Mouse (Mus musculus) G1E (cell line): Measurements from ENCODE around the gene Pex10.

Source experiments
- CTCF ChIP-seq: IDR thresholded peaks from 2 replicates; pipeline ENCODE4 v1.5.1; 2012; ENCODE audit warnings: low read depth, low read length, inconsistent platforms, mixed read lengths
- GATA1 ChIP-seq: IDR thresholded peaks from 2 replicates; pipeline ENCODE4 v1.6.1; 2012; ENCODE audit warnings: borderline replicate concordance, low read length, inconsistent platforms, mixed read lengths
- POLR2AphosphoS5 ChIP-seq: IDR thresholded peaks from 2 replicates; pipeline ENCODE4 v1.6.1; 2012; ENCODE audit warnings: low read depth, low read length, inconsistent platforms; ENCODE audit not compliant: insufficient replicate concordance

DNA sequence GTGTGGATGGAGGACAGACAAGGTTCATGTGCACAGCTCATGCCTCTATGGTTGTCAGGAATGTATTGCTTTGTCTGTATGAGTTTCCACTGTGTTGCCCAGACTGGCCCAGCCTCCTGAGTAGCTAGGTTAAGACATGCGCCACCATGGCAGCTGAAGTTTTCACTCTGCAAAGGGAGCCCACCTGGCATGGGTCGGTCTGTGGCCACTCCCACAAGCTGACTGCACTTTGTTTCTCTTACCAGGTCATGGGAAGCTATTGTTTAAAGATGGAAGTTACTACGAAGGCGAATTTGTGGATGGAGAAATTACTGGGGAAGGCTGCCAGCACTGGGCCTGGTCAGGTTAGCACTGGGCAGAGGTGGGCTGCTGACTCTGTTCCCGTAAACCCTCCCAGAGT is 22.4 kb downstream of the Pex10 start:
- TF ChIP-seq CTCF = no peak
- no peak for TF ChIP-seq GATA1
- TF ChIP-seq POLR2AphosphoS5 = no peak
